Mouse (Mus musculus): ENCODE results near the gene Dthd1.

- TF ChIP-seq USF1 (IDR thresholded peaks at IDR 0.05; ENCODE audit: low read depth), result no peak
- TF ChIP-seq CTCF (IDR thresholded peaks at IDR 0.05; ENCODE audit: control insufficient read depth, insufficient read depth, insufficient read length), result no peak
- no peak for TF ChIP-seq MAX (IDR thresholded peaks at IDR 0.05)
- TF ChIP-seq CEBPB (IDR thresholded peaks at IDR 0.05; ENCODE audit: low read depth), result no peak
- TF ChIP-seq MYOG (IDR thresholded peaks at IDR 0.05; ENCODE audit: control insufficient read depth, extremely low read depth, insufficient read length), result no peak
These were observed 93.3 kb downstream of the Dthd1 start for GRCm38 (mm10) chr5:62906954-62907353.
